Mouse (Mus musculus): ENCODE measurements around the gene Pcp4l1. TPM values are rescaled to one million over a fixed set of nuclear protein-coding genes. Genes with fewer than 3 reads are reported as not detected.
A peak's percentile ranks its signal among the peaks of the same experiment; 100 is the strongest.

The Pcp4l1 gene
- polyA plus RNA-seq, 1 experiment from 2014 or later, result 29.9 TPM

GRCm38 (mm10) chr1:171187851-171188700, 8.0 kb downstream of the Pcp4l1 start:
- WGBS, result 78% methylated on average over 13 of the region's 13 CpGs
- no peak overlapping the region for H3K4me3 ChIP-seq (ENCODE audit: low read depth, low read length)
- no peaks in the 10 kb centered on the region for H3K9me3 ChIP-seq (ENCODE audit: control insufficient read depth)
- peaks cover 5% of the 10 kb centered on the region; the same call in 1 of the 2 replicates for H3K4me1 ChIP-seq (replicated peaks; ENCODE audit: control insufficient read depth, insufficient read depth, low read length)
- H3K9ac ChIP-seq (ENCODE audit: low read depth, low read length), result no peak overlapping the region
- H3K36me3 ChIP-seq (ENCODE audit: control insufficient read depth, insufficient read depth), result no peaks in the 10 kb centered on the region
- TF ChIP-seq CTCF (IDR thresholded peaks at IDR 0.05; ENCODE audit: low read depth), result no peak
- H3K27me3 ChIP-seq (replicated peaks; ENCODE audit: control insufficient read depth, insufficient read depth, low read length), result no peaks in the 10 kb centered on the region; the same call in none of the 2 replicates
- H3K27ac ChIP-seq (ENCODE audit: low read depth, low read length), result no peak overlapping the region
- H3K4me2 ChIP-seq (replicated peaks; ENCODE audit: low read depth), result no peak overlapping the region
- ATAC-seq, result no peak

- no peak overlapping the region for H3K4me3 ChIP-seq (ENCODE audit: low read depth, low read length)
- TF ChIP-seq CTCF (IDR thresholded peaks at IDR 0.05; ENCODE audit: low read depth), result no peak
- H3K27me3 ChIP-seq (replicated peaks; ENCODE audit: control insufficient read depth, insufficient read depth, low read length), result no peaks in the 10 kb centered on the region
- H3K36me3 ChIP-seq (ENCODE audit: control insufficient read depth, insufficient read depth), result no peaks in the 10 kb centered on the region
- no peak for ATAC-seq
- no peak overlapping the region for H3K4me2 ChIP-seq (replicated peaks; ENCODE audit: low read depth)
- no peak overlapping the region for H3K27ac ChIP-seq (ENCODE audit: low read depth, low read length)
- 75% methylated on average over 8 of the region's 8 CpGs for WGBS
- no peak overlapping the region for H3K9ac ChIP-seq (ENCODE audit: low read depth, low read length)
- H3K9me3 ChIP-seq (ENCODE audit: control insufficient read depth), result no peaks in the 10 kb centered on the region
- H3K4me1 ChIP-seq (replicated peaks; ENCODE audit: control insufficient read depth, insufficient read depth, low read length), result peaks cover 5% of the 10 kb centered on the region; the same call in 1 of the 2 replicates
Measured at GRCm38 (mm10) chr1:171185655-171186054, 10.4 kb downstream of the Pcp4l1 start.

DNA sequence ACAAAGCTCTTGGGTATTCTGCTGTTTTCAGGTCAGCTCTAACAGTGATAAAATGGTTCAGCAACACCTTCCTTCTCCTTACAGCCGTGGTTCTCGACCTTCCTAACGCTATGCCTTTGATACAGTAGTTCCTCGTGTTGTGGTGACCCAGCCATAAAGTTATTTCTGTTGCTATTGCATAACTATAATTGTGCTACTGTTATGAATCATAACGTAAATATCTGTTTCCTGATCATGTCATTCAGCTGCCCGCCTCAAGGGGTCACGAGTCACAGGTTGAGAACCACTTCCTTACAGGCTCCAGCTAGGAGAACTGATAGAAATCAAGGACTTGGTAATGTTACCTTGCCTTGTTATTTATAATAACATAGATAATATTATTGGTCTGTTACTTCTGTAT, 11.8 kb downstream of the Pcp4l1 start:
- no peak overlapping the region for H3K27ac ChIP-seq (ENCODE audit: low read depth, low read length)
- H3K4me1 ChIP-seq (replicated peaks; ENCODE audit: control insufficient read depth, insufficient read depth, low read length), result peaks cover 5% of the 10 kb centered on the region; the same call in 1 of the 2 replicates
- no peak overlapping the region for H3K9ac ChIP-seq (ENCODE audit: low read depth, low read length)
- TF ChIP-seq CTCF (IDR thresholded peaks at IDR 0.05; ENCODE audit: low read depth), result peak; percentile 69
- no peaks in the 10 kb centered on the region for H3K36me3 ChIP-seq (ENCODE audit: control insufficient read depth, insufficient read depth)
- no peak overlapping the region for H3K4me3 ChIP-seq (ENCODE audit: low read depth, low read length)
- H3K9me3 ChIP-seq (ENCODE audit: control insufficient read depth), result no peaks in the 10 kb centered on the region
- no peaks in the 10 kb centered on the region for H3K27me3 ChIP-seq (replicated peaks; ENCODE audit: control insufficient read depth, insufficient read depth, low read length)
- ATAC-seq, result peak; percentile 89
- 0 out of 2 replicates have a peak overlapping the region, but pooled peaks have one; percentile 3 for H3K4me2 ChIP-seq (replicated peaks; ENCODE audit: low read depth)
- WGBS, result 18% methylated on average over 7 of the region's 7 CpGs

DNA sequence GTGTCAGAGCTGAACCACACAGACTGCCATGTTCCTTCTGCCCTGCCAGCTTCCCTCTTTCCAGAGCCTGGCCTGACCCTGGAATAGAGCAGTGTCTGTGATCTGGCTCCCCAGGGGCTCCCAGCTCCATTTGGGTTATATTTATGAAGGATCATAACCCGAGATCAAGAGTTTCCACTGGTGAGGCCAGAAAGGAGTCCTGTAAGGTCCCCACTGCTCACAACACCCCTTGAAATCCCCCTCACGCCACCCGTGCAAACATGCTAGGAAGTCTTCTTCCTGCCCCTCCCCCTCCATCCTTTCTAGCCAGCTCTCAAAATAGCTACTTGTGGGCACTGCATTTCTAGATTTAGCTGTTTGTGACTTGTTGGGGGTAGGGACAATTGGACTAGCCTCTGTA, 12.4 kb downstream of the Pcp4l1 start:
- no peak for ATAC-seq
- H3K27me3 ChIP-seq (replicated peaks; ENCODE audit: control insufficient read depth, insufficient read depth, low read length), result no peaks in the 10 kb centered on the region
- no peaks in the 10 kb centered on the region for H3K36me3 ChIP-seq (ENCODE audit: control insufficient read depth, insufficient read depth)
- H3K4me2 ChIP-seq (replicated peaks; ENCODE audit: low read depth), result no peak overlapping the region
- 67% methylated on average over 3 of the region's 3 CpGs for WGBS
- H3K9me3 ChIP-seq (ENCODE audit: control insufficient read depth), result no peaks in the 10 kb centered on the region
- peaks cover 5% of the 10 kb centered on the region; the same call in 1 of the 2 replicates for H3K4me1 ChIP-seq (replicated peaks; ENCODE audit: control insufficient read depth, insufficient read depth, low read length)
- no peak overlapping the region for H3K27ac ChIP-seq (ENCODE audit: low read depth, low read length)
- H3K4me3 ChIP-seq (ENCODE audit: low read depth, low read length), result no peak overlapping the region
- no peak overlapping the region for H3K9ac ChIP-seq (ENCODE audit: low read depth, low read length)
- TF ChIP-seq CTCF (IDR thresholded peaks at IDR 0.05; ENCODE audit: low read depth), result no peak

- H3K4me2 ChIP-seq (replicated peaks; ENCODE audit: low read depth), result no peak overlapping the region
- no peaks in the 10 kb centered on the region for H3K27me3 ChIP-seq (replicated peaks; ENCODE audit: control insufficient read depth, insufficient read depth, low read length)
- no peak overlapping the region for H3K27ac ChIP-seq (ENCODE audit: low read depth, low read length)
- no peak overlapping the region for H3K4me3 ChIP-seq (ENCODE audit: low read depth, low read length)
- H3K36me3 ChIP-seq (ENCODE audit: control insufficient read depth, insufficient read depth), result no peaks in the 10 kb centered on the region
- no peak overlapping the region for H3K9ac ChIP-seq (ENCODE audit: low read depth, low read length)
- no peak for ATAC-seq
- WGBS, result 86% methylated on average over 3 of the region's 3 CpGs
- no peak for TF ChIP-seq CTCF (IDR thresholded peaks at IDR 0.05; ENCODE audit: low read depth)
- H3K4me1 ChIP-seq (replicated peaks; ENCODE audit: control insufficient read depth, insufficient read depth, low read length), result peaks cover 5% of the 10 kb centered on the region; the same call in 1 of the 2 replicates
- H3K9me3 ChIP-seq (ENCODE audit: control insufficient read depth), result no peaks in the 10 kb centered on the region
Measured at GRCm38 (mm10) chr1:171183025-171183424, 13.0 kb downstream of the Pcp4l1 start.

- Histone ChIP-seq H3K27ac (ENCODE audit: low read depth, low read length) (no peak overlapping the region), H3K36me3 (ENCODE audit: control insufficient read depth, insufficient read depth) (no peaks in the 10 kb centered on the region), H3K27me3 (replicated peaks; ENCODE audit: control insufficient read depth, insufficient read depth, low read length) (no peaks in the 10 kb centered on the region), H3K4me2 (replicated peaks; ENCODE audit: low read depth) (no peak overlapping the region), H3K4me3 (ENCODE audit: low read depth, low read length) (no peak overlapping the region), H3K4me1 (replicated peaks; ENCODE audit: control insufficient read depth, insufficient read depth, low read length) (peaks cover 5% of the 10 kb centered on the region; the same call in 1 of the 2 replicates), H3K9me3 (ENCODE audit: control insufficient read depth) (no peaks in the 10 kb centered on the region), H3K9ac (ENCODE audit: low read depth, low read length) (no peak overlapping the region)
- 63% methylated on average over 5 of the region's 5 CpGs for WGBS
- no peak for TF ChIP-seq CTCF (IDR thresholded peaks at IDR 0.05; ENCODE audit: low read depth)
- no peak for ATAC-seq
Measured at GRCm38 (mm10) chr1:171179487-171180171, 16.4 kb downstream of the Pcp4l1 start.
